Mouse (Mus musculus): Measurements from ENCODE around the gene Pclo. TPM values are rescaled to one million over a fixed set of nuclear protein-coding genes. Genes with fewer than 3 reads are reported as not detected.

Pclo gene
- polyA plus RNA-seq (2012; ENCODE audit: low replicate concordance): not detected in 2 replicates

GRCm38 (mm10) chr5:14514631-14515523, at the start of gene Pclo:
TSS of gene Pclo (plus strand) at chr5:14514918.

All from leukemia stem cell, adult 10-12 weeks (primary cell).